Mouse (Mus musculus) natural killer cell, adult 2 months (primary cell): Measurements from ENCODE around the gene Ppm1h.

ENCODE experiments used
- DNase-seq, 2 experiments: peaks; one replicate each; pipeline ENCODE4 v3.0.0; 2022; ENCODE audit warnings: low spot score in 2 of 2

Ppm1h gene

GRCm38 (mm10) chr10:122858904-122859641 is 180.5 kb downstream of the Ppm1h start:
- DNase-seq, result no peak

- no peak for DNase-seq
Measured at GRCm38 (mm10) chr10:122859642-122859997, 181.1 kb downstream of the Ppm1h start.

GRCm38 (mm10) chr10:122860076-122860475 is 181.5 kb downstream of the Ppm1h start:
- no peak for DNase-seq

GRCm38 (mm10) chr10:122861696-122862385 is 183.3 kb downstream of the Ppm1h start:
- DNase-seq, result no peak

GRCm38 (mm10) chr10:122862386-122863023 is 183.9 kb downstream of the Ppm1h start:
- DNase-seq, result no peak

GRCm38 (mm10) chr10:122869865-122870503 is 191.4 kb downstream of the Ppm1h start:
- DNase-seq, result no peak

- no peak for DNase-seq
Measured at GRCm38 (mm10) chr10:122870848-122871494, 192.4 kb downstream of the Ppm1h start.

GRCm38 (mm10) chr10:122872720-122873119 is 194.2 kb downstream of the Ppm1h start:
- no peak for DNase-seq

GRCm38 (mm10) chr10:122876964-122877363 is 198.4 kb downstream of the Ppm1h start:
- no peak for DNase-seq

- DNase-seq, result no peak
Measured at GRCm38 (mm10) chr10:122877436-122877835, 198.9 kb downstream of the Ppm1h start.

GRCm38 (mm10) chr10:122881456-122881855 is 202.9 kb downstream of the Ppm1h start:
- DNase-seq, result no peak

GRCm38 (mm10) chr10:122882614-122883013 is 204.1 kb downstream of the Ppm1h start:
- DNase-seq, result no peak

GRCm38 (mm10) chr10:122883823-122884743 is 205.5 kb downstream of the Ppm1h start:
- no peak for DNase-seq

- DNase-seq, result no peak
Measured at GRCm38 (mm10) chr10:122885301-122885700, 206.7 kb downstream of the Ppm1h start.

- DNase-seq, result no peak
Measured at GRCm38 (mm10) chr10:122886055-122886915, 207.7 kb downstream of the Ppm1h start.

- DNase-seq, result no peak
Measured at GRCm38 (mm10) chr10:122886916-122887527, 208.5 kb downstream of the Ppm1h start.

GRCm38 (mm10) chr10:122887528-122888183 is 209.1 kb downstream of the Ppm1h start:
- no peak for DNase-seq

GRCm38 (mm10) chr10:122890682-122891350 is 212.3 kb downstream of the Ppm1h start:
- no peak for DNase-seq
